Mouse (Mus musculus): ENCODE results near the gene Tbpl1. TPM values are rescaled to one million over a fixed set of nuclear protein-coding genes. Genes with fewer than 3 reads are reported as not detected.

Tbpl1 gene
- 6.2 and 12.9 TPM in 2 replicates for polyA plus RNA-seq (2012; rRNA removed)

- TF ChIP-seq POLR2A (IDR thresholded peaks at IDR 0.05; ENCODE audit: low read depth, low read length) (peak; percentile 98), CTCF (IDR thresholded peaks at IDR 0.05; ENCODE audit: extremely low read depth, insufficient read length, insufficient replicate concordance, low read depth, low read length) (0 out of 2 replicates have a peak, but pooled peaks have one; percentile 14)
- no peaks in the 10 kb centered on the region for H3K27me3 ChIP-seq (ENCODE audit: control insufficient read depth, insufficient read depth, low read length)
- H3K4me1 ChIP-seq (ENCODE audit: control insufficient read depth, insufficient read depth, insufficient read length, low read length), result peaks cover 2% of the 10 kb centered on the region; the same call in 1 of the 2 replicates
- peak within 1 kb of the TSS; percentile 94 for H3K4me3 ChIP-seq (ENCODE audit: low read depth, low read length)
- peak within 1 kb of the TSS; percentile 88 for H3K27ac ChIP-seq (ENCODE audit: insufficient read depth, low read depth, low read length)
- no peaks in the 10 kb centered on the region for H3K36me3 ChIP-seq (ENCODE audit: control insufficient read depth, insufficient read depth, low read length)
- under 1% methylated on average over 77 of the region's 77 CpGs for WGBS
Measured at GRCm38 (mm10) chr10:22731272-22732093, at the start of gene Tbpl1. Gene Tbpl1, minus strand, starts transcription at chr10:22731938.

- Histone ChIP-seq H3K4me3 (ENCODE audit: low read depth, low read length) (no peak overlapping the region), H3K4me1 (ENCODE audit: control insufficient read depth, insufficient read depth, insufficient read length, low read length) (no peaks in the 10 kb centered on the region), H3K36me3 (ENCODE audit: control insufficient read depth, insufficient read depth, low read length) (no peaks in the 10 kb centered on the region), H3K27ac (ENCODE audit: insufficient read depth, low read depth, low read length) (no peak overlapping the region), H3K27me3 (ENCODE audit: control insufficient read depth, insufficient read depth, low read length) (no peaks in the 10 kb centered on the region)
- WGBS, result 26% methylated on average over 4 of the region's 4 CpGs
- TF ChIP-seq POLR2A (IDR thresholded peaks at IDR 0.05; ENCODE audit: low read depth, low read length), result no peak
- TF ChIP-seq CTCF (IDR thresholded peaks at IDR 0.05; ENCODE audit: extremely low read depth, insufficient read length, insufficient replicate concordance, low read depth, low read length), result peak; percentile 15; the same call in 1 of the 2 replicates
Measured at GRCm38 (mm10) chr10:22781466-22781865, 49.7 kb upstream of the Tbpl1 start.

GRCm38 (mm10) chr10:22777939-22778338, 46.2 kb upstream of the Tbpl1 start:
- no peak overlapping the region for H3K27ac ChIP-seq (ENCODE audit: insufficient read depth, low read depth, low read length)
- H3K4me1 ChIP-seq (ENCODE audit: control insufficient read depth, insufficient read depth, insufficient read length, low read length), result no peaks in the 10 kb centered on the region
- WGBS, result 14% methylated on average over 5 of the region's 5 CpGs
- no peaks in the 10 kb centered on the region for H3K36me3 ChIP-seq (ENCODE audit: control insufficient read depth, insufficient read depth, low read length)
- H3K4me3 ChIP-seq (ENCODE audit: low read depth, low read length), result no peak overlapping the region
- H3K27me3 ChIP-seq (ENCODE audit: control insufficient read depth, insufficient read depth, low read length), result no peaks in the 10 kb centered on the region
- TF ChIP-seq POLR2A (IDR thresholded peaks at IDR 0.05; ENCODE audit: low read depth, low read length), result no peak
- peak; percentile 35; the same call in 1 of the 2 replicates for TF ChIP-seq CTCF (IDR thresholded peaks at IDR 0.05; ENCODE audit: extremely low read depth, insufficient read length, insufficient replicate concordance, low read depth, low read length)

- WGBS, result 11% methylated on average over 7 of the region's 7 CpGs
- Histone ChIP-seq H3K36me3 (ENCODE audit: control insufficient read depth, insufficient read depth, low read length) (no peaks in the 10 kb centered on the region), H3K4me1 (ENCODE audit: control insufficient read depth, insufficient read depth, insufficient read length, low read length) (no peaks in the 10 kb centered on the region), H3K27ac (ENCODE audit: insufficient read depth, low read depth, low read length) (no peak overlapping the region), H3K4me3 (ENCODE audit: low read depth, low read length) (no peak overlapping the region), H3K27me3 (ENCODE audit: control insufficient read depth, insufficient read depth, low read length) (no peaks in the 10 kb centered on the region)
- TF ChIP-seq CTCF (IDR thresholded peaks at IDR 0.05; ENCODE audit: extremely low read depth, insufficient read length, insufficient replicate concordance, low read depth, low read length), result peak; percentile 45; the same call in 1 of the 2 replicates
- TF ChIP-seq POLR2A (IDR thresholded peaks at IDR 0.05; ENCODE audit: low read depth, low read length), result no peak
Measured at GRCm38 (mm10) chr10:22776007-22776698, 44.4 kb upstream of the Tbpl1 start.

- TF ChIP-seq CTCF (IDR thresholded peaks at IDR 0.05; ENCODE audit: extremely low read depth, insufficient read length, insufficient replicate concordance, low read depth, low read length) (no peak), POLR2A (IDR thresholded peaks at IDR 0.05; ENCODE audit: low read depth, low read length) (no peak)
- WGBS, result 63% methylated on average over 2 of the region's 2 CpGs
- H3K27me3 ChIP-seq (ENCODE audit: control insufficient read depth, insufficient read depth, low read length), result no peaks in the 10 kb centered on the region
- H3K36me3 ChIP-seq (ENCODE audit: control insufficient read depth, insufficient read depth, low read length), result no peaks in the 10 kb centered on the region
- no peak overlapping the region for H3K27ac ChIP-seq (ENCODE audit: insufficient read depth, low read depth, low read length)
- H3K4me3 ChIP-seq (ENCODE audit: low read depth, low read length), result no peak overlapping the region
- no peaks in the 10 kb centered on the region for H3K4me1 ChIP-seq (ENCODE audit: control insufficient read depth, insufficient read depth, insufficient read length, low read length)
Measured at GRCm38 (mm10) chr10:22775456-22775855, 43.7 kb upstream of the Tbpl1 start.

- Histone ChIP-seq H3K4me3 (ENCODE audit: low read depth, low read length) (no peak overlapping the region), H3K36me3 (ENCODE audit: control insufficient read depth, insufficient read depth, low read length) (no peaks in the 10 kb centered on the region), H3K27me3 (ENCODE audit: control insufficient read depth, insufficient read depth, low read length) (no peaks in the 10 kb centered on the region), H3K4me1 (ENCODE audit: control insufficient read depth, insufficient read depth, insufficient read length, low read length) (no peaks in the 10 kb centered on the region), H3K27ac (ENCODE audit: insufficient read depth, low read depth, low read length) (no peak overlapping the region)
- WGBS, result 42% methylated on average over 3 of the region's 3 CpGs
- no peak for TF ChIP-seq CTCF (IDR thresholded peaks at IDR 0.05; ENCODE audit: extremely low read depth, insufficient read length, insufficient replicate concordance, low read depth, low read length)
- no peak for TF ChIP-seq POLR2A (IDR thresholded peaks at IDR 0.05; ENCODE audit: low read depth, low read length)
Measured at GRCm38 (mm10) chr10:22774626-22775025, 42.9 kb upstream of the Tbpl1 start.

- no peak for TF ChIP-seq POLR2A (IDR thresholded peaks at IDR 0.05; ENCODE audit: low read depth, low read length)
- no peak for TF ChIP-seq CTCF (IDR thresholded peaks at IDR 0.05; ENCODE audit: extremely low read depth, insufficient read length, insufficient replicate concordance, low read depth, low read length)
- whole genome bisulfite sequencing, result 97% methylated on average over 1 of the region's 1 CpGs
- Histone ChIP-seq H3K36me3 (ENCODE audit: control insufficient read depth, insufficient read depth, low read length) (no peaks in the 10 kb centered on the region), H3K27ac (ENCODE audit: insufficient read depth, low read depth, low read length) (no peak overlapping the region), H3K4me3 (ENCODE audit: low read depth, low read length) (no peak overlapping the region), H3K27me3 (ENCODE audit: control insufficient read depth, insufficient read depth, low read length) (no peaks in the 10 kb centered on the region), H3K4me1 (ENCODE audit: control insufficient read depth, insufficient read depth, insufficient read length, low read length) (no peaks in the 10 kb centered on the region)
Measured at GRCm38 (mm10) chr10:22754240-22754639, 22.5 kb upstream of the Tbpl1 start.
